Mouse (Mus musculus) liver, embryonic 13.5 days (tissue): Measurements from ENCODE around the gene Mrps15. TPM values are rescaled to one million over a fixed set of nuclear protein-coding genes. Genes with fewer than 3 reads are reported as not detected.
"Not testable (repeated sequence)": the region's sequence is repeated elsewhere in the genome, so short reads cannot be mapped to it uniquely, and the experiment has no call there.

Source experiments
- ATAC-seq: fragments of 200-750 bp; cut with Nextera tagmentation; 2 replicates; pipeline ENCODE4 v1.8.0; 2017; ENCODE audit warnings: low read depth, mild to moderate bottlenecking, moderate number of reproducible peaks, moderate library complexity
- DNase-seq: peaks from one replicate; pipeline ENCODE4 v3.0.0; 2022
- H3K27ac ChIP-seq: fragments of 300-500 bp; sonication (generic); 2 replicates; pipeline ENCODE4 v1.5.1; 2015; ENCODE audit warnings: moderate library complexity, mild to moderate bottlenecking, inconsistent platforms
- H3K27me3 ChIP-seq: fragments of 300-500 bp; sonication (generic); 2 replicates; pipeline ENCODE4 v1.6.1; 2015; ENCODE audit warnings: mild to moderate bottlenecking, inconsistent platforms
- H3K36me3 ChIP-seq: fragments of 300-500 bp; sonication (generic); 2 replicates; pipeline ENCODE4 v1.6.1; 2015; ENCODE audit warnings: mild to moderate bottlenecking, inconsistent platforms
- H3K4me1 ChIP-seq: fragments of 300-500 bp; sonication (generic); replicated peaks from 2 replicates; pipeline ENCODE4 v1.6.1; 2015; ENCODE audit warnings: inconsistent platforms
- H3K4me2 ChIP-seq: fragments of 300-500 bp; sonication (generic); 2 replicates; pipeline ENCODE4 v1.6.1; 2015; ENCODE audit warnings: inconsistent platforms, mild to moderate bottlenecking, moderate library complexity
- H3K4me3 ChIP-seq: fragments of 300-500 bp; sonication (generic); replicated peaks from 2 replicates; pipeline ENCODE4 v1.5.1; 2015; ENCODE audit warnings: mild to moderate bottlenecking, inconsistent platforms
- H3K9ac ChIP-seq: fragments of 300-500 bp; sonication (generic); 2 replicates; pipeline ENCODE4 v1.6.1; 2015; ENCODE audit warnings: mild to moderate bottlenecking, inconsistent platforms
- H3K9me3 ChIP-seq: fragments of 300-500 bp; sonication (generic); replicated peaks from 2 replicates; pipeline ENCODE4 v1.6.1; 2016; ENCODE audit warnings: inconsistent platforms
- WGBS: fragments of 180-500 bp; shearing (Covaris S2); methylation state at CpG from one replicate; pipeline ENCODE4 v1.1.7; 2015; ENCODE audit not compliant: insufficient replicate concordance; 5-methylcytosine and 5-hydroxymethylcytosine counted together
- polyA plus RNA-seq: library from polyadenylated mRNA; unstranded; fragments of >200 nt; fragmentation: Nextera tagmentation; extraction: Ambion mirVana; gene quantifications from 2 replicates; pipeline ENCODE4 v1.2.1, GENCODE M21; 2015

The Mrps15 gene
- polyA plus RNA-seq, 1 experiment from 2014 or later = 112 TPM

GRCm38 (mm10) chr4:126081601-126082000 is 34.9 kb downstream of the Mrps15 start:
- 72% methylated on average over 1 of the region's 1 CpGs for WGBS

GRCm38 (mm10) chr4:126083021-126083420 is 36.3 kb downstream of the Mrps15 start:
- Histone ChIP-seq H3K4me3 (no peak overlapping the region), H3K9ac (no peak overlapping the region), H3K36me3 (no peaks in the 10 kb centered on the region), H3K27me3 (no peaks in the 10 kb centered on the region), H3K27ac (no peak overlapping the region), H3K4me1 (peaks cover 20% of the 10 kb centered on the region), H3K4me2 (no peak overlapping the region), H3K9me3 (no peaks in the 10 kb centered on the region)
- 40% methylated on average over 9 of the region's 9 CpGs for WGBS
- ATAC-seq = no peak
- no peak for DNase-seq

More at GRCm38 (mm10) chr4:126081601-126082000, 34.9 kb downstream of the Mrps15 start:
- no peak for ATAC-seq
- no peak overlapping the region for H3K27ac ChIP-seq
- H3K27me3 ChIP-seq = no peaks in the 10 kb centered on the region
- no peak for DNase-seq
- no peaks in the 10 kb centered on the region for H3K9me3 ChIP-seq
- H3K4me3 ChIP-seq = no peak overlapping the region
- peaks cover 15% of the 10 kb centered on the region for H3K4me1 ChIP-seq
- H3K4me2 ChIP-seq = no peak overlapping the region
- H3K36me3 ChIP-seq = no peaks in the 10 kb centered on the region
- H3K9ac ChIP-seq = no peak overlapping the region

GRCm38 (mm10) chr4:126084382-126084781 is 37.7 kb downstream of the Mrps15 start:
- H3K9me3 ChIP-seq = no peaks in the 10 kb centered on the region
- no peak overlapping the region for H3K27ac ChIP-seq
- H3K9ac ChIP-seq = no peak overlapping the region
- ATAC-seq (no peak), DNase-seq (no peak)
- peaks cover 20% of the 10 kb centered on the region for H3K4me1 ChIP-seq
- no peaks in the 10 kb centered on the region for H3K36me3 ChIP-seq
- H3K27me3 ChIP-seq = no peaks in the 10 kb centered on the region
- H3K4me3 ChIP-seq = no peak overlapping the region
- H3K4me2 ChIP-seq = no peak overlapping the region
- 68% methylated on average over 8 of the region's 8 CpGs for WGBS

GRCm38 (mm10) chr4:126085996-126086576 is 39.4 kb downstream of the Mrps15 start:
- Histone ChIP-seq H3K4me1 (peaks cover 29% of the 10 kb centered on the region), H3K36me3 (no peaks in the 10 kb centered on the region), H3K9me3 (no peaks in the 10 kb centered on the region), H3K27ac (no peak overlapping the region), H3K9ac (no peak overlapping the region), H3K27me3 (no peaks in the 10 kb centered on the region), H3K4me3 (no peak overlapping the region), H3K4me2 (no peak overlapping the region)
- peak; percentile 78 for ATAC-seq
- WGBS = 18% methylated on average over 7 of the region's 7 CpGs
- peak; percentile 73 for DNase-seq

- Histone ChIP-seq H3K4me3 (no peak overlapping the region), H3K9ac (peak overlapping the region; percentile 2; the same call in 1 of the 2 replicates), H3K36me3 (no peaks in the 10 kb centered on the region), H3K27me3 (no peaks in the 10 kb centered on the region), H3K9me3 (no peaks in the 10 kb centered on the region), H3K27ac (no peak overlapping the region), H3K4me2 (no peak overlapping the region), H3K4me1 (peaks cover 19% of the 10 kb centered on the region)
- no peak for DNase-seq
- 35% methylated on average over 7 of the region's 7 CpGs for WGBS
- peak; percentile 41; the same call in 1 of the 2 replicates for ATAC-seq
Measured at GRCm38 (mm10) chr4:126090101-126090847, 43.5 kb downstream of the Mrps15 start.

- no peak for DNase-seq
Measured at GRCm38 (mm10) chr4:126090848-126091124, 44.1 kb downstream of the Mrps15 start.

GRCm38 (mm10) chr4:126091873-126092272 is 45.1 kb downstream of the Mrps15 start:
- H3K4me3 ChIP-seq = no peak overlapping the region
- 74% methylated on average over 8 of the region's 8 CpGs for WGBS
- H3K4me2 ChIP-seq = no peak overlapping the region

More at GRCm38 (mm10) chr4:126090848-126091124, 44.1 kb downstream of the Mrps15 start:
- no peak for ATAC-seq
- no peak overlapping the region for H3K27ac ChIP-seq
- peaks cover 19% of the 10 kb centered on the region for H3K4me1 ChIP-seq
- H3K36me3 ChIP-seq = no peaks in the 10 kb centered on the region
- no peak overlapping the region for H3K4me3 ChIP-seq
- H3K27me3 ChIP-seq = no peaks in the 10 kb centered on the region
- no peak overlapping the region for H3K4me2 ChIP-seq
- no peaks in the 10 kb centered on the region for H3K9me3 ChIP-seq
- WGBS = 50% methylated on average over 4 of the region's 4 CpGs
- no peak overlapping the region for H3K9ac ChIP-seq

GRCm38 (mm10) chr4:126095622-126096430 is 49.1 kb downstream of the Mrps15 start:
- H3K9ac ChIP-seq, DNase-seq, H3K4me3 ChIP-seq, ATAC-seq, H3K27me3 ChIP-seq, H3K9me3 ChIP-seq, H3K27ac ChIP-seq: not testable (repeated sequence)
- Histone ChIP-seq H3K4me2 (peak overlapping the region; percentile 85), H3K4me1 (peaks cover 42% of the 10 kb centered on the region), H3K36me3 (peaks cover 14% of the 10 kb centered on the region)
- WGBS = 49% methylated on average over 14 of the region's 14 CpGs

More at GRCm38 (mm10) chr4:126091873-126092272, 45.1 kb downstream of the Mrps15 start:
- no peak overlapping the region for H3K27ac ChIP-seq
- DNase-seq = no peak
- H3K27me3 ChIP-seq = no peaks in the 10 kb centered on the region
- H3K9me3 ChIP-seq = no peaks in the 10 kb centered on the region
- no peak for ATAC-seq
- no peaks in the 10 kb centered on the region for H3K36me3 ChIP-seq
- no peak overlapping the region for H3K9ac ChIP-seq
- peaks cover 15% of the 10 kb centered on the region for H3K4me1 ChIP-seq

GRCm38 (mm10) chr4:126096464-126097111 is 49.9 kb downstream of the Mrps15 start, which contains the start of gene Lsm10:
Gene Lsm10, plus strand, starts transcription at chr4:126096623.
- Histone ChIP-seq H3K36me3 (peaks cover 14% of the 10 kb centered on the region), H3K27ac (peak within 1 kb of the TSS; percentile 75), H3K9me3 (no peaks in the 10 kb centered on the region), H3K27me3 (no peaks in the 10 kb centered on the region), H3K4me2 (peak within 1 kb of the TSS; percentile 85), H3K4me3 (peak within 1 kb of the TSS; percentile 79), H3K9ac (peak within 1 kb of the TSS; percentile 81), H3K4me1 (peaks cover 50% of the 10 kb centered on the region)
- DNase-seq (peak; percentile 95), ATAC-seq (peak; percentile 98)
- WGBS = 2% methylated on average over 30 of the region's 37 CpGs

GRCm38 (mm10) chr4:126097711-126098253 is 51.1 kb downstream of the Mrps15 start:
- peaks cover 62% of the 10 kb centered on the region for H3K4me1 ChIP-seq
- H3K4me3 ChIP-seq = peak overlapping the region; percentile 79; the same call in 1 of the 2 replicates
- H3K4me2 ChIP-seq = peak overlapping the region; percentile 85
- peak overlapping the region; percentile 98 for H3K27ac ChIP-seq
- DNase-seq (no peak), ATAC-seq (no peak)
- H3K9ac ChIP-seq = peak overlapping the region; percentile 81
- H3K27me3 ChIP-seq = no peaks in the 10 kb centered on the region
- H3K36me3 ChIP-seq = peaks cover 14% of the 10 kb centered on the region
- 90% methylated on average over 20 of the region's 20 CpGs for whole genome bisulfite sequencing
- no peaks in the 10 kb centered on the region for H3K9me3 ChIP-seq
